Mouse (Mus musculus) E14TG2a.4 (cell line): ENCODE results near the gene Thrb.

Source experiments
- H3K27me3 ChIP-seq: 2 replicates; pipeline ENCODE4 v1.6.1; 2014; ENCODE audit warnings: low read length, control low read depth; ENCODE audit not compliant: insufficient read depth
- H3K36me3 ChIP-seq: 2 replicates; pipeline ENCODE4 v1.6.1; 2014; ENCODE audit warnings: low read length, control low read depth; ENCODE audit not compliant: insufficient read depth
- H3K4me1 ChIP-seq: replicated peaks from 2 replicates; pipeline ENCODE4 v1.6.1; 2014; ENCODE audit warnings: low read depth, low read length, control low read depth
- H3K4me3 ChIP-seq: replicated peaks from 2 replicates; pipeline ENCODE4 v1.5.1; 2014; ENCODE audit warnings: mild to moderate bottlenecking, low read length
- H3K9me3 ChIP-seq: 2 replicates; pipeline ENCODE4 v1.6.1; 2014; ENCODE audit warnings: low read length, control low read depth
- CTCF ChIP-seq: conservative IDR thresholded peaks from 2 replicates; pipeline ENCODE4 v1.5.1; 2014; ENCODE audit warnings: low read length
- NANOG ChIP-seq: IDR thresholded peaks from 2 replicates; pipeline ENCODE4 v1.6.1; 2014; ENCODE audit warnings: borderline replicate concordance, low read length, mixed read lengths
- POU5F1 ChIP-seq: IDR thresholded peaks from 2 replicates; pipeline ENCODE4 v1.6.1; 2014; ENCODE audit warnings: low read length, borderline replicate concordance

Thrb gene

GRCm38 (mm10) chr14:17894791-17895190 is 234.7 kb downstream of the Thrb start:
- no peaks in the 10 kb centered on the region for H3K27me3 ChIP-seq
- no peak for TF ChIP-seq NANOG
- TF ChIP-seq CTCF, result no peak
- no peak for TF ChIP-seq POU5F1
- H3K4me3 ChIP-seq, result no peak overlapping the region
- H3K9me3 ChIP-seq, result no peaks in the 10 kb centered on the region; the same call in 1 of the 2 replicates
- H3K4me1 ChIP-seq, result peaks cover 8% of the 10 kb centered on the region
- H3K36me3 ChIP-seq, result no peaks in the 10 kb centered on the region

- Histone ChIP-seq H3K9me3 (no peaks in the 10 kb centered on the region), H3K27me3 (no peaks in the 10 kb centered on the region), H3K4me1 (no peaks in the 10 kb centered on the region), H3K4me3 (no peak overlapping the region), H3K36me3 (no peaks in the 10 kb centered on the region)
- TF ChIP-seq CTCF (no peak), POU5F1 (no peak), NANOG (no peak)
Observed at GRCm38 (mm10) chr14:17899733-17900413, 239.8 kb downstream of the Thrb start.

- TF ChIP-seq CTCF (no peak), POU5F1 (no peak), NANOG (no peak)
- no peaks in the 10 kb centered on the region for H3K9me3 ChIP-seq
- H3K4me3 ChIP-seq, result no peak overlapping the region
- H3K4me1 ChIP-seq, result no peaks in the 10 kb centered on the region
- no peaks in the 10 kb centered on the region for H3K27me3 ChIP-seq
- no peaks in the 10 kb centered on the region for H3K36me3 ChIP-seq
Observed at GRCm38 (mm10) chr14:17900414-17900795, 240.3 kb downstream of the Thrb start.

DNA sequence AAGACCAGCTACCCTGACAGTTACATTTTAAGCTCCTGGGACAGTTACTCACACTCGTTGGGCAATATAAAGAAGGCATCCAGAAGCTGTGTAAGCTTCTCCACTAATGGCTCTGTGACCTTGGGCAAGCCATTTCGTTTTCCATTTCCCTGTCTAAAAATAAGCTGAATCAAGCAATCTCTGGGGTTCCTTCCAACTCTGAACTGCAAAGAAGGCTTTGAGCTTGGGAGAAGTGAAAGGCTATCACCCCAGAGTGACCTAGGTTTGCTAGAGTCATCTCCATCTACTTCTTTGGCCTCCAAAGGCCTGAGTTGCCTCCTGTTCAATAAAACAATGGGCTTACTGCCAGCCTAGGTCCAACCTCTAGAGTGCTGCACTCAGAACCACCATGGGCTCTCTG is 242.4 kb downstream of the Thrb start:
- Histone ChIP-seq H3K4me3 (no peak overlapping the region), H3K4me1 (peaks cover 4% of the 10 kb centered on the region), H3K36me3 (no peaks in the 10 kb centered on the region), H3K27me3 (no peaks in the 10 kb centered on the region), H3K9me3 (no peaks in the 10 kb centered on the region)
- no peak for TF ChIP-seq POU5F1
- no peak for TF ChIP-seq NANOG
- TF ChIP-seq CTCF, result no peak

- H3K4me1 ChIP-seq, result peaks cover 6% of the 10 kb centered on the region
- no peaks in the 10 kb centered on the region for H3K9me3 ChIP-seq
- TF ChIP-seq NANOG, result no peak
- TF ChIP-seq POU5F1, result no peak
- TF ChIP-seq CTCF, result no peak
- H3K4me3 ChIP-seq, result no peak overlapping the region
- no peaks in the 10 kb centered on the region for H3K36me3 ChIP-seq
- no peaks in the 10 kb centered on the region for H3K27me3 ChIP-seq
Observed at GRCm38 (mm10) chr14:17903121-17903520, 243.1 kb downstream of the Thrb start.

GRCm38 (mm10) chr14:17904554-17904953 is 244.5 kb downstream of the Thrb start:
- Histone ChIP-seq H3K4me3 (no peak overlapping the region), H3K27me3 (no peaks in the 10 kb centered on the region)
- no peak for TF ChIP-seq CTCF
- no peak for TF ChIP-seq POU5F1
- no peak for TF ChIP-seq NANOG

DNA sequence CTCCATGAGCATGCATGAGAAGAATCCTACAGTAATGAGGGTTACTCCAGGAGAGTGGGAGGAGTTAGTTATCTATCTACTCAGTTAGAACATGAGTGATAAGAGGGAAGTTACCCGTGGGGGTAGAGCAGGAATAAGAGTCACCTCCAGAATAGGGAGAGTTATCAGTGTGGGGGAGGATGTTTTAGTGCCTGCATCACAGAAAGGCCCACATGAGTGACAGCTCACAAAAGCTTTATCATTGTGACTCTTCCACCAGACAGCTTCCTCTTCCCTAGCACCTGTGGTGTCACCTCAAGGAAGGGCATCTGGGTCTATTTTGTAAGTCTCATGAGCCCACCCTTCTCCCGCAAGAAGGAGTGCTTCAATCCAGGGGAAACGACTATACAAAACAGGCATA is 245.6 kb downstream of the Thrb start:
- TF ChIP-seq NANOG (no peak), POU5F1 (no peak), CTCF (no peak)
- Histone ChIP-seq H3K4me3 (no peak overlapping the region), H3K4me1 (peaks cover 6% of the 10 kb centered on the region), H3K27me3 (no peaks in the 10 kb centered on the region), H3K9me3 (no peaks in the 10 kb centered on the region), H3K36me3 (no peaks in the 10 kb centered on the region)

More at GRCm38 (mm10) chr14:17904554-17904953, 244.5 kb downstream of the Thrb start:
- H3K4me1 ChIP-seq, result peaks cover 6% of the 10 kb centered on the region
- no peaks in the 10 kb centered on the region for H3K36me3 ChIP-seq
- no peaks in the 10 kb centered on the region for H3K9me3 ChIP-seq

DNA sequence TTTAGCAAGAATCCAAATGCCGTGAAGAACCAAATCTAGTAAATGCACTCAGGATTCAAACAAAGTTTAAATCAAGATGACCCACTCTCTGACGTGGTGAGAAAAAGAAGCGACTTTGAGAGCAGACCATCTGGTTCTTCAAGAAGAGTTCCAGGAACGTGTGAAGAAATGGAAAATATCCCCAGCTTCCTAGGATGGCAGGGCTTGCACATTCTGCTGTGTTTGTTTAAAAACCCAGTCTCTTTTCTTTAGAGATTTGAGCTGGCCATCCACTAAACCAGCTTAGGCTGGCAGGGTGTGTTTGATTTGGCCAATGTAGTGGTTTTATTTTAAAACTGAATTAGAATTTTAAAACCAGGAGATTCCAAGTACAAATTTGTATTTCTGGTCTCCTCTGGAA is 246.9 kb downstream of the Thrb start:
- TF ChIP-seq NANOG (no peak), CTCF (no peak), POU5F1 (no peak)
- H3K4me3 ChIP-seq, result no peak overlapping the region
- peaks cover 6% of the 10 kb centered on the region for H3K4me1 ChIP-seq
- no peaks in the 10 kb centered on the region for H3K36me3 ChIP-seq
- H3K9me3 ChIP-seq, result no peaks in the 10 kb centered on the region
- no peaks in the 10 kb centered on the region for H3K27me3 ChIP-seq

DNA sequence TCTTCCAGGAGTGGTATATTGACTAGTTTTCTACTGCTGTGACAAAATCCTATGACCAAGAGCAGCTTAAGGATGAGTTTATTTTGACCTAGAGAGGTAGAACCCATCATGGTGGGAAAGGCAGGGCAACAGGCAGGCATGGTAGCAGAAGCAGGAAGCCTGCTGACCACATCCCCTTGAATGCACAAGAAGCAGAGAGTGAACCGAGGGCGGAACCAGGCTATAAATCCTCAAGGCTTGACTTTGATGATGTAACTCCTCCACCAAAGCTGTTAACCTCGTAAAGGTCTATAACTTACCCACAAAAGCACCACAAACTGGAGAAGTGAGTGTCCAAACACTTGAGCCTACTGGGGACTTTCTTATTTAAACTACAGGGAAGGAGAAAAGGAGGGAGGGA is 251.1 kb downstream of the Thrb start:
- H3K27me3 ChIP-seq, result no peaks in the 10 kb centered on the region
- H3K4me3 ChIP-seq, result no peak overlapping the region
- TF ChIP-seq POU5F1 (no peak), NANOG (no peak), CTCF (no peak)
- H3K36me3 ChIP-seq, result no peaks in the 10 kb centered on the region
- peaks cover 6% of the 10 kb centered on the region for H3K4me1 ChIP-seq
- no peaks in the 10 kb centered on the region for H3K9me3 ChIP-seq
